ENCODE assay signal across 14 mouse cellular contexts in the genomic region with DNA sequence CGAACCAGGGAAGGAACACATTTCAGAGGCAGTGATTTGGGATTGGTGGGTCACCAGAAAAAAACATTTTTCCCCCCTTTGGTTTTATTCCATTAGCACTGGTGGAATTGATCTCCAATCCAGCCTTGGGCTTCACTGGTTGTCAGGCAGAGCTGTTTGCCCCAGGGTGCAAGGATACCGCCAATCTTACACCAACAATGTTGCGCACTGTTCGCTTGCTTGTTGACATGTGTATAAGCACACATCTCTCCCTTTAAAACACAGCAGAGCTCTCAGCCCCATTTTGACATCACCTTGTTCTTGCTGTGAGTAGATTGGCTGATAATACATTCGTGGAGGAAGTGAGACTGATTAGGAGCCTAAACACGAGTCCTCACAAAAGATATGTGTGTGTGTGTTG.
A peak's percentile ranks its signal among the peaks of the same experiment; 100 is the strongest.
DNase-seq lines count a peak whose midpoint lies in the region; ATAC-seq and TF ChIP-seq lines count a peak whose summit lies in the region.
"Had no signal": no experiment of that assay in that cellular context is flagged by ENCODE, and none has a peak within 500 bp of the region (broad histone marks: within the 10 kb centered on the region; RNA-seq: fewer than 3 reads in every experiment).

No protein-coding gene starts in this region.

- 56% methylated on average over 6 of the region's 6 CpGs for WGBS in embryonic facial prominence, embryonic 12.5 days
- 79% methylated on average over 6 of the region's 6 CpGs for WGBS in embryonic facial prominence, embryonic 10.5 days
- 45% methylated on average over 6 of the region's 6 CpGs for WGBS in lung, embryonic 14.5 days
- 74% methylated on average over 6 of the region's 6 CpGs for WGBS in hindbrain, embryonic 12.5 days
- WGBS in midbrain, embryonic 15.5 days = 35% methylated on average over 6 of the region's 6 CpGs
- WGBS in intestine, postnatal 0 days = 81% methylated on average over 6 of the region's 6 CpGs

- H3K4me2 ChIP-seq in embryonic facial prominence, embryonic 12.5 days (replicated peaks) = peak overlapping the region; percentile 23
- peak overlapping the region; percentile 47 for H3K4me2 ChIP-seq in lung, embryonic 14.5 days
- 0 out of 2 replicates have a peak overlapping the region, but pooled peaks have one; percentile 2 for H3K4me2 ChIP-seq in hindbrain, embryonic 12.5 days (replicated peaks)
- H3K4me2 ChIP-seq in midbrain, embryonic 15.5 days = peak overlapping the region; percentile 20
- no peak overlapping the region for H3K4me2 ChIP-seq in intestine, postnatal 0 days (replicated peaks; ENCODE audit: low read depth)
- H3K4me2 ChIP-seq: heart, embryonic 12.5 days had no signal

- H3K27ac ChIP-seq in embryonic facial prominence, embryonic 12.5 days = peak overlapping the region; percentile 65; the same call in 1 of the 2 replicates
- no peak overlapping the region for H3K27ac ChIP-seq in embryonic facial prominence, embryonic 10.5 days (replicated peaks)
- H3K27ac ChIP-seq in lung, embryonic 14.5 days (ENCODE audit: low read depth) = no peak overlapping the region; the same call in 1 of the 2 replicates
- peak overlapping the region; percentile 76 for H3K27ac ChIP-seq in hindbrain, embryonic 12.5 days
- H3K27ac ChIP-seq in midbrain, embryonic 15.5 days = peak overlapping the region; percentile 60
- H3K27ac ChIP-seq in intestine, postnatal 0 days (ENCODE audit: low read depth, low read length) = no peak overlapping the region
- H3K27ac ChIP-seq: gastrocnemius, adult 2 months had no signal

- H3K9ac ChIP-seq in embryonic facial prominence, embryonic 12.5 days = no peak overlapping the region
- no peak overlapping the region for H3K9ac ChIP-seq in lung, embryonic 14.5 days
- no peak overlapping the region for H3K9ac ChIP-seq in hindbrain, embryonic 12.5 days
- H3K9ac ChIP-seq in midbrain, embryonic 15.5 days = no peak overlapping the region
- no peak overlapping the region for H3K9ac ChIP-seq in intestine, postnatal 0 days (ENCODE audit: low read depth, low read length)
- H3K9ac ChIP-seq: heart, embryonic 12.5 days had no signal

- H3K4me3 ChIP-seq in embryonic facial prominence, embryonic 12.5 days = no peak overlapping the region
- H3K4me3 ChIP-seq in embryonic facial prominence, embryonic 10.5 days = no peak overlapping the region
- no peak overlapping the region for H3K4me3 ChIP-seq in lung, embryonic 14.5 days (ENCODE audit: low read depth, low read length)
- no peak overlapping the region for H3K4me3 ChIP-seq in hindbrain, embryonic 12.5 days
- no peak overlapping the region for H3K4me3 ChIP-seq in midbrain, embryonic 15.5 days
- no peak overlapping the region for H3K4me3 ChIP-seq in intestine, postnatal 0 days (ENCODE audit: low read depth, low read length)
- H3K4me3 ChIP-seq: erythroblast, embryonic 14.5 days; gastrocnemius, adult 2 months; heart, embryonic 12.5 days had no signal

- no peak for TF ChIP-seq CTCF in lung, embryonic 14.5 days (IDR thresholded peaks at IDR 0.05; ENCODE audit: low read depth)
- no peak for TF ChIP-seq CTCF in intestine, postnatal 0 days (IDR thresholded peaks at IDR 0.05; ENCODE audit: low read depth)

- H3K36me3 ChIP-seq in embryonic facial prominence, embryonic 12.5 days = no peaks in the 10 kb centered on the region
- H3K36me3 ChIP-seq in embryonic facial prominence, embryonic 10.5 days (replicated peaks) = no peaks in the 10 kb centered on the region
- no peaks in the 10 kb centered on the region for H3K36me3 ChIP-seq in lung, embryonic 14.5 days (ENCODE audit: insufficient read depth)
- no peaks in the 10 kb centered on the region for H3K36me3 ChIP-seq in hindbrain, embryonic 12.5 days
- H3K36me3 ChIP-seq in midbrain, embryonic 15.5 days (replicated peaks) = no peaks in the 10 kb centered on the region
- H3K36me3 ChIP-seq in intestine, postnatal 0 days (ENCODE audit: control insufficient read depth, insufficient read depth) = no peaks in the 10 kb centered on the region
- H3K36me3 ChIP-seq: heart, embryonic 12.5 days had no signal

- no peaks in the 10 kb centered on the region for H3K9me3 ChIP-seq in embryonic facial prominence, embryonic 12.5 days
- no peaks in the 10 kb centered on the region for H3K9me3 ChIP-seq in embryonic facial prominence, embryonic 10.5 days
- H3K9me3 ChIP-seq in lung, embryonic 14.5 days (ENCODE audit: low read depth, low read length) = no peaks in the 10 kb centered on the region
- H3K9me3 ChIP-seq in hindbrain, embryonic 12.5 days (replicated peaks) = no peaks in the 10 kb centered on the region
- no peaks in the 10 kb centered on the region for H3K9me3 ChIP-seq in midbrain, embryonic 15.5 days
- H3K9me3 ChIP-seq in intestine, postnatal 0 days (ENCODE audit: control insufficient read depth) = no peaks in the 10 kb centered on the region
- H3K9me3 ChIP-seq: heart, embryonic 12.5 days had no signal

- DNase-seq in embryonic facial prominence, embryonic 10.5 days (ENCODE audit: low spot score) = no peak
- DNase-seq in lung, embryonic 14.5 days = no peak
- no peak for DNase-seq in lung, adult 18-20 months
- DNase-seq in embryo, embryonic 10.5 days (ENCODE audit: low spot score) = no peak
- DNase-seq: cerebellum, adult 9-10 months; gastrocnemius, adult 2 months; kidney, adult 11 months; thymus, adult 18-20 months had no signal

- ATAC-seq in embryonic facial prominence, embryonic 12.5 days (ENCODE audit: insufficient number of reproducible peaks, insufficient read depth, low FRiP score, low TSS enrichment) = no peak
- peak; percentile 36; the same call in 1 of the 2 replicates for ATAC-seq in lung, embryonic 14.5 days (ENCODE audit: insufficient read depth)
- no peak for ATAC-seq in hindbrain, embryonic 12.5 days (ENCODE audit: low FRiP score)
- peak; percentile 67; the same call in 1 of the 2 replicates for ATAC-seq in midbrain, embryonic 15.5 days (replicated peaks)
- ATAC-seq in intestine, postnatal 0 days = no peak

- peaks cover 19% of the 10 kb centered on the region for H3K4me1 ChIP-seq in embryonic facial prominence, embryonic 12.5 days
- H3K4me1 ChIP-seq in embryonic facial prominence, embryonic 10.5 days = peaks cover 24% of the 10 kb centered on the region
- peaks cover 7% of the 10 kb centered on the region; the same call in 1 of the 2 replicates for H3K4me1 ChIP-seq in lung, embryonic 14.5 days (ENCODE audit: insufficient read depth)
- H3K4me1 ChIP-seq in hindbrain, embryonic 12.5 days = peaks cover 13% of the 10 kb centered on the region
- H3K4me1 ChIP-seq in midbrain, embryonic 15.5 days = peaks cover 20% of the 10 kb centered on the region
- no peaks in the 10 kb centered on the region for H3K4me1 ChIP-seq in intestine, postnatal 0 days (replicated peaks; ENCODE audit: control insufficient read depth, insufficient read depth, low read length)
- H3K4me1 ChIP-seq: heart, embryonic 12.5 days had no signal

- H3K27me3 ChIP-seq in embryonic facial prominence, embryonic 12.5 days = no peaks in the 10 kb centered on the region; the same call in 1 of the 2 replicates
- no peaks in the 10 kb centered on the region; the same call in 1 of the 2 replicates for H3K27me3 ChIP-seq in embryonic facial prominence, embryonic 10.5 days (replicated peaks; ENCODE audit: low read depth, poor library complexity, severe bottlenecking)
- H3K27me3 ChIP-seq in lung, embryonic 14.5 days (ENCODE audit: insufficient read depth, low read length) = no peaks in the 10 kb centered on the region
- no peaks in the 10 kb centered on the region for H3K27me3 ChIP-seq in hindbrain, embryonic 12.5 days
- H3K27me3 ChIP-seq in midbrain, embryonic 15.5 days (replicated peaks) = no peaks in the 10 kb centered on the region
- no peaks in the 10 kb centered on the region for H3K27me3 ChIP-seq in intestine, postnatal 0 days (replicated peaks; ENCODE audit: control insufficient read depth, insufficient read depth, low read length)
- H3K27me3 ChIP-seq: heart, embryonic 12.5 days had no signal

Comparison
In these comparisons a context has a peak if more than half of its experiments do, and no peak if none do; other contexts are left out.
1. H3K27ac ChIP-seq: peak in embryonic facial prominence, embryonic 12.5 days (single experiment), hindbrain, embryonic 12.5 days (single experiment) and midbrain, embryonic 15.5 days (single experiment); none in embryonic facial prominence, embryonic 10.5 days (single experiment), lung, embryonic 14.5 days (single experiment) and intestine, postnatal 0 days (single experiment).
2. ATAC-seq: peak in lung, embryonic 14.5 days (single experiment) and midbrain, embryonic 15.5 days (single experiment); none in embryonic facial prominence, embryonic 12.5 days (single experiment), hindbrain, embryonic 12.5 days (single experiment) and intestine, postnatal 0 days (single experiment).